Mouse (Mus musculus): Measurements from ENCODE around the gene Filip1.

DNA sequence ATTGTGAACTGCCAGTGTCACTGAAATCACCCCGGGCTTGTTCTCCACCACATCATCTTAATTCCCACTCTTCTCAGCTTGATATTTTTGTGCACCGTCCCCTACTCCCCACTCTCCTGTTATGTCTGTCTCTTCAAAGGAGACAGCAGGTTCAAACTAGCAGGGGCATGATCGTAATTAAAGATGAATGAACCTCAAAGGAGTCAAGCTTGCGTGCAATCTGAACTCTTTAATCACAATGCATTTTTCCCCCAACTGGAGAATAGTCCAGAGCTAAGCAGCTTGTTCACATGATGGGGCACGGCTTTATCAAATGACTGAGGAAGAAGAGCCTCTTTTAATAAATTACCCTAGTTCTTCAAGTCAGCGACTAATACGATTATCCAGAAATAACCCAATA lies 187.1 kb downstream of the Filip1 start:
- TF ChIP-seq CTCF (IDR thresholded peaks at IDR 0.05) (no peak), EP300 (IDR thresholded peaks at IDR 0.05) (no peak)
